Mouse (Mus musculus): ENCODE data around the gene Usp35.

- TF ChIP-seq POLR2A (IDR thresholded peaks at IDR 0.05; ENCODE audit: borderline replicate concordance, control insufficient read depth, low read depth, low read length) (no peak), CTCF (IDR thresholded peaks at IDR 0.05; ENCODE audit: control insufficient read depth, insufficient read depth, low read length) (no peak)
These were observed 48.8 kb upstream of the Usp35 start for GRCm38 (mm10) chr7:97380500-97381123.
